Mouse (Mus musculus) midbrain, embryonic 10.5 days (tissue): ENCODE results near the gene Map2k2. TPM values are rescaled to one million over a fixed set of nuclear protein-coding genes. Genes with fewer than 3 reads are reported as not detected.
A peak's percentile ranks its signal among the peaks of the same experiment; 100 is the strongest.

Experiments
- DNase-seq: peaks from one replicate; pipeline ENCODE4 v3.0.0-alpha.2; 2017; ENCODE audit warnings: low spot score
- H3K27ac ChIP-seq: fragments of 300-500 bp; sonication (generic); replicated peaks from 2 replicates; pipeline ENCODE4 v1.5.1; 2016; ENCODE audit warnings: mild to moderate bottlenecking
- H3K27me3 ChIP-seq: fragments of 300-500 bp; sonication (generic); 2 replicates; pipeline ENCODE4 v1.6.1; 2016; ENCODE audit warnings: low read depth, mild to moderate bottlenecking; ENCODE audit not compliant: poor library complexity, severe bottlenecking
- H3K36me3 ChIP-seq: fragments of 300-500 bp; sonication (generic); 2 replicates; pipeline ENCODE4 v1.6.1; 2016; ENCODE audit warnings: mild to moderate bottlenecking, moderate library complexity
- H3K4me1 ChIP-seq: fragments of 300-500 bp; sonication (generic); 2 replicates; pipeline ENCODE4 v1.6.1; 2016
- H3K4me3 ChIP-seq: fragments of 300-500 bp; sonication (generic); 2 replicates; pipeline ENCODE4 v1.5.1; 2016; ENCODE audit warnings: mild to moderate bottlenecking, moderate library complexity
- H3K9me3 ChIP-seq: fragments of 300-500 bp; sonication (generic); replicated peaks from 2 replicates; pipeline ENCODE4 v1.6.1; 2016; ENCODE audit warnings: mild to moderate bottlenecking
- WGBS: fragments of 180-500 bp; shearing (Covaris S2); methylation state at CpG from one replicate; pipeline ENCODE4 v1.1.7; 2016; 5-methylcytosine and 5-hydroxymethylcytosine counted together
- polyA plus RNA-seq: library from polyadenylated mRNA; unstranded; fragments of >200 nt; fragmentation: Nextera tagmentation; extraction: Ambion mirVana; gene quantifications from 2 replicates; pipeline ENCODE4 v1.2.1, GENCODE M21; 2016

Map2k2 gene
- polyA plus RNA-seq, 1 experiment from 2014 or later, result 215 TPM

DNA sequence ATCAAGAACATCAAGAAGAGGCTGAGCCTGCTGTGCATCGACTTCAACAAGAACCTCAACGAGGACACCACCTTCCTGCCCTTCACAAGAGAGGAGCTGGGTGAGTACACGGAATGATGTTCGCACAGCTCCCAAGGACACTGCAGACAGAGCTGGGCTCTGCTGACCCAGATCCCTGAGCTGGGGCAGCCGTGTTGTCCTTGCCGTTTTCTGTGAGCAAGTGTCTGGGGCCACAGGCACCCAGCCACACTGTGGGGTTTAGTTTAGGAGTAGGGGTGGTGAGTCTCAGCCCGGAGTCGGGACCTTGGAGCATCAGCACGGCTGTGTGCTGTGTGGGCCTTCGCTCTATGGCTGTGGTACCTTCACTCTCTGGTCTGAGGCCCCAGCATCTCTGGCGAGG is 27.8 kb upstream of the Map2k2 start:
- Histone ChIP-seq H3K36me3 (peaks cover 100% of the 10 kb centered on the region), H3K9me3 (no peaks in the 10 kb centered on the region)

DNA sequence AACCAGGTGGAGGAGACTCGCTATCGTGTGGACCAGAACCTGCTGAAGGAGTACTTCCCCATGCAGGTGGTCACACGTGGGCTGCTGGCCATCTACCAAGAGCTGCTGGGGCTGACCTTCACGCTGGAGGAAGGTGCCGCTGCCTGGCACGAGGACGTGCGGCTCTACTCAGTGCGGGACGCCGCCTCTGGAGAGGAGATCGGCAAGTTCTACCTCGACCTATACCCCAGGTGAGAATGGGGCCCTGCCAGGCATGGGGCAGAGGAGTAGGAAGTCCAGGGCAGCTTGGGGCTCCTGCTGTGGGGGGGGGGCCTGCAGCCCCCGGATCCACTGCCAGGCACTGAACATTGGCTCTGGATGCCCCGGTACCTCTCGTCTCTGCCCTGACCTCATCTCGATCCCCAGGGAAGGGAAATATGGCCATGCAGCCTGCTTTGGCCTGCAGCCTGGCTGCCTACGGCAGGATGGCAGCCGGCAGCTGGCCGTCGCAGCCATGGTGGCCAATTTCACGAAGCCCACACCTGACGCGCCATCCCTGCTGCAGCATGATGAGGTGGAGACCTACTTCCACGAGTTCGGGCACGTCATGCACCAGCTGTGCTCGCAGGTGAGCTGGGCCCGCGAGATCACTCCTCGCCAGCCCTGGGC is 25.6 kb upstream of the Map2k2 start:
- Histone ChIP-seq H3K9me3 (no peaks in the 10 kb centered on the region), H3K4me1 (0 out of 2 replicates have a peak, but pooled peaks cover 9% of the 10 kb centered on the region), H3K27me3 (no peaks in the 10 kb centered on the region), H3K36me3 (peaks cover 85% of the 10 kb centered on the region), H3K27ac (no peak overlapping the region), H3K4me3 (no peak overlapping the region)
- DNase-seq, result no peak
- WGBS, result 96% methylated on average over 31 of the region's 31 CpGs

More for the DNA sequence above, 27.8 kb upstream of the Map2k2 start:
- no peak for DNase-seq
- no peak overlapping the region for H3K27ac ChIP-seq
- no peaks in the 10 kb centered on the region for H3K27me3 ChIP-seq
- WGBS, result 94% methylated on average over 11 of the region's 11 CpGs
- H3K4me3 ChIP-seq, result no peak overlapping the region
- H3K4me1 ChIP-seq, result 0 out of 2 replicates have a peak, but pooled peaks cover 9% of the 10 kb centered on the region

- H3K4me3 ChIP-seq, result no peak overlapping the region
- H3K4me1 ChIP-seq, result no peaks in the 10 kb centered on the region
- peaks cover 63% of the 10 kb centered on the region for H3K36me3 ChIP-seq
- peaks cover 3% of the 10 kb centered on the region; the same call in 1 of the 2 replicates for H3K9me3 ChIP-seq
- 87% methylated on average over 7 of the region's 7 CpGs for WGBS
- H3K27ac ChIP-seq, result no peak overlapping the region
- no peaks in the 10 kb centered on the region for H3K27me3 ChIP-seq
- peak; percentile 68 for DNase-seq
Observed at GRCm38 (mm10) chr10:81082168-81082960, 23.4 kb upstream of the Map2k2 start.

DNA sequence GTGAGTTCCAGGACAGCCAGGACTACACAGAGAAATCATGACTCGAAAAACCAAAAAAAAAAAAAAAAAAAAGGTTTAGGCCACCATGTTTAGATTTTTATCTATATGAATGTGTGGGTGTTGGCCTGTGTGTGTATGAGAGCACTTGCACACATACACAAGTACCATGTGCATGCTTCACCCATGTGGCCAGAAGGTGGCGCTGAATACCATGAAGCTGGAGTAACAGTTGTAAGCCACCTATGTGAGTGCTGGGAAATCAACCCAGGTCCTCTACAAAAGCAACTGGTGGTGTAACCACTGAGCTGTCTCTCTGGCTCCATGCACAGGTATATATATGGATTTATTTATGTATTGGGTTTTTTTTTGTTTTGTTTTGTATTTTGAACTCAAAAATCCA is 18.7 kb upstream of the Map2k2 start:
- Histone ChIP-seq H3K27ac (no peak overlapping the region), H3K4me1 (peaks cover 13% of the 10 kb centered on the region), H3K27me3 (no peaks in the 10 kb centered on the region), H3K4me3 (no peak overlapping the region), H3K36me3 (peaks cover 16% of the 10 kb centered on the region), H3K9me3 (peaks cover 3% of the 10 kb centered on the region; the same call in 1 of the 2 replicates)
- 48% methylated on average over 2 of the region's 2 CpGs for WGBS
- no peak for DNase-seq

- H3K9me3 ChIP-seq, result peaks cover 3% of the 10 kb centered on the region; the same call in 1 of the 2 replicates
- 67% methylated on average over 2 of the region's 2 CpGs for WGBS
Observed at GRCm38 (mm10) chr10:81089216-81089615, 16.5 kb upstream of the Map2k2 start.

DNA sequence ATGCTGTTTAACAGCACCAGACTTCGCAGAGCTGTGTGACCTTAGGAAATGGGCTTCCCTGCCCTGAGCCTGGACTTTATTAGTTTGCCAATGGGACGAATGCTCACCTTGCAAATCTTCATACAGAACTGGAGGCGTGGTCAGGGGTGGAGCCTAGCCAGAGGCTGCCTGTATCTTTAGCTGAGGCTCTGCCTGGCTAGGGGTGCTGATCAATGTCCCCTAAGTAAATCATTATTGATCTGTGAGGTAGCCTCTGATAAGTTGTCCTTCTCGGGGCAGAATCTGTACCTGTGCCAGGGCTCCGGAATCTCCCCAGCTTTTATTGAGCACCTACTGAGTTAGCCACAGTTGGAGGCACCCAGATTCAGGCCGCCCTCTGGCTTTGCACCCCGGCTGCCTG is 15.1 kb upstream of the Map2k2 start:
- Histone ChIP-seq H3K9me3 (peaks cover 3% of the 10 kb centered on the region; the same call in 1 of the 2 replicates), H3K4me3 (no peak overlapping the region), H3K4me1 (peaks cover 16% of the 10 kb centered on the region), H3K27ac (no peak overlapping the region), H3K27me3 (no peaks in the 10 kb centered on the region), H3K36me3 (no peaks in the 10 kb centered on the region)
- no peak for DNase-seq
- 80% methylated on average over 7 of the region's 7 CpGs for WGBS

More at GRCm38 (mm10) chr10:81089216-81089615, 16.5 kb upstream of the Map2k2 start:
- H3K36me3 ChIP-seq, result no peaks in the 10 kb centered on the region
- peak; percentile 35 for DNase-seq
- H3K27me3 ChIP-seq, result no peaks in the 10 kb centered on the region
- peaks cover 16% of the 10 kb centered on the region for H3K4me1 ChIP-seq
- H3K27ac ChIP-seq, result no peak overlapping the region
- no peak overlapping the region for H3K4me3 ChIP-seq

- WGBS, result 61% methylated on average over 22 of the region's 22 CpGs
- H3K27me3 ChIP-seq, result no peaks in the 10 kb centered on the region
- H3K9me3 ChIP-seq, result peaks cover 5% of the 10 kb centered on the region; the same call in 1 of the 2 replicates
- no peak for DNase-seq
- H3K36me3 ChIP-seq, result no peaks in the 10 kb centered on the region
- no peak overlapping the region for H3K4me3 ChIP-seq
- H3K27ac ChIP-seq, result peak overlapping the region; percentile 23; the same call in 1 of the 2 replicates
- peaks cover 16% of the 10 kb centered on the region for H3K4me1 ChIP-seq
Observed at GRCm38 (mm10) chr10:81092465-81093250, 13.1 kb upstream of the Map2k2 start.

GRCm38 (mm10) chr10:81094931-81095678 is 10.6 kb upstream of the Map2k2 start:
- Histone ChIP-seq H3K27me3 (no peaks in the 10 kb centered on the region), H3K27ac (no peak overlapping the region), H3K9me3 (peaks cover 5% of the 10 kb centered on the region; the same call in 1 of the 2 replicates), H3K36me3 (no peaks in the 10 kb centered on the region), H3K4me3 (no peak overlapping the region), H3K4me1 (0 out of 2 replicates have a peak, but pooled peaks cover 2% of the 10 kb centered on the region)
- no peak for DNase-seq
- WGBS, result 66% methylated on average over 9 of the region's 9 CpGs

DNA sequence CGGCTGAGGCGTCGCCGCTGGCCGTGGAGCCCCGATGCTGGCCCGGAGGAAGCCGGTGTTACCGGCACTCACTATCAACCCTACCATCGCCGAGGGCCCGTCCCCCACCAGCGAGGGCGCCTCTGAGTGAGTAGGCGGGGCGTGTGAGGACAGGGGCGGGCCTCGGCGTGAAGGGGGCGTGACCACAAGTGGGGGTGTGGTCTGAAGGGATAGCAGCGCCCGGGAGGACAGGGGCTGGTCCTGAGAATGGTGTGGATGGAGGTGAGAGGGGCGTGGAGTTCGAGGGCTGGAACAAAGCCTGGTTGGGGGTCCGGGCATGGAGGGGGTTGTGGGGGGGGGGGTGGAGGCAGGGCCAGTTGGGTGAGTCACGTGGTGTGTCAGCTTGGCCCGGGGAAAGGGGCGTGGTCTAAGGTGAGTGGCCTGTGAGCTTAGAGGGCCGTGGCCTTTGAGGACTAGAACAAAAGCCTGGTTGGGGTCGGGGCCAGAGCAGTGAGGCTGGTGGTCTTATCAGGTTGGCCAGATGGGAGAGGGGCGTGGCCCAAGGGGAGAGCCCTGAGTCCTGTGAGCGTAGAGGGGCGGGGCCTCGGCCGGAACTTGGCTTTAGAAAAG is 502 bp downstream of the Map2k2 start:
- H3K27ac ChIP-seq, result peak overlapping the region; percentile 99
- H3K36me3 ChIP-seq, result peaks cover 39% of the 10 kb centered on the region
- H3K4me3 ChIP-seq, result peak overlapping the region; percentile 92
- whole genome bisulfite sequencing, result under 1% methylated on average over 35 of the region's 35 CpGs
- H3K9me3 ChIP-seq, result no peaks in the 10 kb centered on the region
- DNase-seq, result peak; percentile 95
- no peaks in the 10 kb centered on the region for H3K27me3 ChIP-seq
- H3K4me1 ChIP-seq, result peaks cover 30% of the 10 kb centered on the region

DNA sequence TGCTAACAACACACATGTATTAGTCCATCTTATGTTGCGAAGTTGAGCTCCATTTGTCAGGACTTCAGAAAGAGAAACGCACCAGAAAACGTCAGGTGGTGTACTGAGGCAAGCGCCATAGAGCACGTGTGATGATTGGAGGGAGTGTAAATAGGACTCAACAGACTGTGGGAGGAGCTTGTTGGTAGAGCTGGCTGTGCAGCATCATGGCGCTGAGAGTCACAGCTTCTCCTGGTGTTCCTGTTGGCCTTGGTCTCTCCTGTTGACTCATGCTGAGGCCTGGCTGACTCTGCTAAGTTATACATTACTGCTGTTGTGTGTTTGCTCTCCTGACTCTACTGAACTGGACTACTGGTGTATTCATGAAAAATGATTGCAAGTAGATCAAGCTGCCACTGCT is 7.2 kb downstream of the Map2k2 start:
- 97% methylated on average over 6 of the region's 6 CpGs for WGBS
- H3K36me3 ChIP-seq, result peaks cover 97% of the 10 kb centered on the region
- no peaks in the 10 kb centered on the region for H3K9me3 ChIP-seq
- H3K27ac ChIP-seq, result no peak overlapping the region
- no peak for DNase-seq
- H3K27me3 ChIP-seq, result no peaks in the 10 kb centered on the region
- no peak overlapping the region for H3K4me3 ChIP-seq
- peaks cover 6% of the 10 kb centered on the region; the same call in 1 of the 2 replicates for H3K4me1 ChIP-seq

DNA sequence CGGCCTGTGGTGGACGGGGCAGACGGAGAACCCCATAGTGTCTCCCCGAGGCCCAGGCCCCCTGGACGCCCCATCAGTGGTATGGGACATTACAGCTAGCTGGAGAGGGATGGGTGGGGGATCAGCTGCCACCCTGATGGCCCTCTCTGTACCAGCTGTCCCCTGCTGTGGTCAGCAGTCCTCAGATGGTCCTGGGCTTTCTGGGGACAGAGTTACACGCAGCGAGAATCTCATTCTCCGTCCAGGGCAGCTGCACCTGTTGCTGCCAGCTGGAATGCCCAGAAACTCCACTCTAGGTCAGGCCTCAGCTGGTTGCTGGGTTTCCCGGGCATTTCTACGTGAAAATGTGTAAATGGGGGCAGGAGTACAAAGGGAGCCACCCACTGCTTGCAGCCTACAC is 13.9 kb downstream of the Map2k2 start:
- no peaks in the 10 kb centered on the region for H3K9me3 ChIP-seq
- H3K4me1 ChIP-seq, result no peaks in the 10 kb centered on the region
- H3K36me3 ChIP-seq, result peaks cover 98% of the 10 kb centered on the region
- WGBS, result 94% methylated on average over 10 of the region's 10 CpGs
- H3K27me3 ChIP-seq, result no peaks in the 10 kb centered on the region
- H3K4me3 ChIP-seq, result no peak overlapping the region
- no peak for DNase-seq
- H3K27ac ChIP-seq, result no peak overlapping the region
